Mouse (Mus musculus): Measurements from ENCODE around the gene Lyrm1.

The Lyrm1 gene

DNA sequence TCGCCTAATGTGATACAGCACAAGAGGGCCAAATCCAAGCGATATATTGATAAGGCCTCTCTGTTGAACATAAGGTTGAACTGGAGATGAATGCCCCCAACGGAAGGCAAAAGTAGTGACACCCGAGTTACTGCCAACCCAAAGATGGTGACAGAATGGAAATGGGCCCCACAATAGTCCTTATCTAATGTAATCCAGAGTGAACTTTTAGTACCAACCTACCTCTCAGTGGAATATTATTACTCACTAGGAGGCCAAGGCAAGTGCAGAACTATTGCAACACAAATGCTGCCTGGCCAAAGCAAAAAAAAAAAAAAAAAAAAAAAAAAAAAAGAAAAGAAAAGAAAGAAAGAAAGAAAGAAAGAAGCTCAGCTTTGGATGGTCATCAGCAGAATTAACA lies 2.9 kb upstream of the Lyrm1 start:
- no peak for DNase-seq

DNA sequence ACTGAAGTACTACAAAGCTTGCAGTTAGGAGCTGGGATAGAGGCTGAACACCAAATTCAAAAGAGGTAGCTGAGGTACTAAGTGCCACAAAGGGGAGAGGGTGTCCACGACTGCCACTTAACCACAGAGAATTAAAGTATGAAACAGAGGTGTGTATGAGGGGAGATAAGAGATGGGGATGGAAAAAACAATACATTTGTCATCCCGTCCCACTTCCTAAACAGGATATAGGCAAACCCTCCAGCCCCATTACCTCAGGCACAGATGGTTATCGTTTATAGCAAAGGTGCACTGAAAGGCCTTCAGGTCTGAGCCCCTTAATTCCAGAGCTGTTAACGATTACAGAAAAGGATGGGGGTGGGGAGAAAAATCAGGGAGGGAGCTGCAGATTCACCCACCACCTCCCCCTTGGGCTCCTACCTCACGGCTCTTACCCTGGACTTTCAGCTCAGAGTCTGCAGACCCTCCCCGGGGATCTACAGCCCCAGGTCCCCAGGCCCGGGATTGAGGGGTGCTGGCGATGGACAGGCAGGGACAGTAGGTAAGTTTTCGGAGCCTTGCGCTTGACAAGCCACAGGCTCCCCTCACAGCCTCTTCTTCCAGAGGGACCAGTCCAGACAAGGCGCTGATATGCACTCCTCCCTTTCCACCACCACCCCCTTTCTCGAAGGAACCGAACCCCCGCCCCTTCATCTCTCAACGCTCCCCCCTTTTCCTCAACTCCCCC lies 680 bp upstream of the Lyrm1 start:
- DNase-seq, result peak; percentile 68

DNA sequence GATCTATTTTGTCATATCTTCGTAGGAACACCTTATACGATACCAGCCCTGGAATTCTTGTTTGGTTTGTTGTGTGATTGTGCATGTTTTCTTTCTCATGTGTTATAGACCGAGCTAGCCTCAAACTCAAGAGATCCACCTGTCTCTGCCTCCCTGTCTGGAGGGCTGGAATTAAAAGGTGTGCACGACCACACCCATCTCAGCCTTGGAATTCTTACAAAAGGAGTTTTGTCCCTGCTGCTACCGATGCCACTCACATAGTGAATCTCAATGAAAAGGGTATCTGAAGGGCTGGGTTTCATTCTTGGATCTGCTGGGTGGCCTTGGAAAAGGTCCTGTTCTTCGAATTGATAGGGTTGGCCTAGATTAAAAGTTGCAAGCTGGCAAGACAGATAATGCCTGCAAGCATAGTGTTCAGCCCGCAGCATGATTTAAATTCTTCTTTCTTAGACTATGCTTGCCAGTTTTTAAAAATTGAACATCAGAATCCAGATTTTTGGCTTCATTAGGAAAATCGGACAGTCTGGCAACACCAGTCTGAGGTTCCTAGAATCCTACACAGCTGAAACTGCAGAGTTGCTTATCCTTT lies 2.0 kb downstream of the Lyrm1 start:
- DNase-seq, result no peak

DNA sequence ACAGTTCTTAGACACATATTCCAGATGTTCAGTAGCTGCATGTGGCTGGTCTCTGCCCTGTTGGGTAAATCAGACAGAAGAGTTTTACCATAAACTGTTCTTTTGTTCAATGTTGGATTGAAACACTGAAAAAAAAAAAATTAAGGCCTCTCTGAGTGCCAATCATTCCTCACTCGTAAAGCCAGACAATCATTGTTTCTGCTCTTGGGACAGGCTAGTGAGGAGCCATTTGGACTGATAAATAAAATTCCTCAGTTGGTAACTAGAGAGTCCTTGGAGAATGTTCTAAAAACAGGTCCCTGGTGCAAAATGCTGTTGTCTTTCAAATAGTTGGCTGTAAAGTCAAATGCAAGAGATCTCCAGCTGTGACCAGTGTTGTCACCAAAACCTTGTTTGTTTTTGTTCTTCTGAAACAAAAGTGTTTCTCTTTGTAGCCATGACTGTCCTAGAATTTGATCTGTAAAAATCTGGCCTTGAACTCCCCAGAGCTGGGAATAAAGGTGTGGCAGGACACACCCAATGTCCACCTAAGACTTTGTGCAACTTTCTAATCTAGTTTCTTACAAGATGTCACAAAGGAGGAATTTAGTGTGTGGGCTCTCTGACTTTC lies 2.7 kb downstream of the Lyrm1 start:
- no peak for DNase-seq

DNA sequence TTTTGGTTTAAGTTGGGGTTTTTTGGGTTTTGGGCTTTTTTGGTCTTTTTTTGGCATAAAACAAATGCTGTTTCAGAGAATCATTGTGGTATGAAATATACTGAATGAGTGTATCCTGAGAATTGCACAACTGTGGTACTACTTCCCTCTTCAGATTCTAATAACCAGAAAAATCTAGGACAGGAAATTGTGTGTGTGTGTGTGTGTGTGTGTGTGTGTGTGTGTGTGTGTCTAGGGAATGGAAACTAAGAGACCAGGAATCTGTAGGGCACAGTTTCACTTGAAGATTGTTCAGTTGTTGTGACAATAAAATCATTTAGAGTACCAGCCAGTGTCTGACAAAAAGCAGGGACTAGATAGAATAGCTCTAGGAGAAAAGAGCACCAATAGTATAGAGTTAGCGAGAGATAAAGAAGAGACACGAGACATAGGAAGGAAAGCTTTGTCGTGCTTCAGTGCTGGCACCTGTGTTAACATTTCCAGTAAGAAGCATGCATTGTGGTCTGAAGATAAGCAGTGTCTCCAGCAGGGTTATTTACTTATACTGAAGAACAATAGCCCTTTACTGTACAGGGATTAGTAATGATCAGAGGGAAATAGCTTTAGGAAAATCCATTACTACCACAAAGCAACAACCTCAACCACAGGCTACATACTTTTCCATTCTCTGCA lies 3.9 kb downstream of the Lyrm1 start:
- DNase-seq, result no peak

DNA sequence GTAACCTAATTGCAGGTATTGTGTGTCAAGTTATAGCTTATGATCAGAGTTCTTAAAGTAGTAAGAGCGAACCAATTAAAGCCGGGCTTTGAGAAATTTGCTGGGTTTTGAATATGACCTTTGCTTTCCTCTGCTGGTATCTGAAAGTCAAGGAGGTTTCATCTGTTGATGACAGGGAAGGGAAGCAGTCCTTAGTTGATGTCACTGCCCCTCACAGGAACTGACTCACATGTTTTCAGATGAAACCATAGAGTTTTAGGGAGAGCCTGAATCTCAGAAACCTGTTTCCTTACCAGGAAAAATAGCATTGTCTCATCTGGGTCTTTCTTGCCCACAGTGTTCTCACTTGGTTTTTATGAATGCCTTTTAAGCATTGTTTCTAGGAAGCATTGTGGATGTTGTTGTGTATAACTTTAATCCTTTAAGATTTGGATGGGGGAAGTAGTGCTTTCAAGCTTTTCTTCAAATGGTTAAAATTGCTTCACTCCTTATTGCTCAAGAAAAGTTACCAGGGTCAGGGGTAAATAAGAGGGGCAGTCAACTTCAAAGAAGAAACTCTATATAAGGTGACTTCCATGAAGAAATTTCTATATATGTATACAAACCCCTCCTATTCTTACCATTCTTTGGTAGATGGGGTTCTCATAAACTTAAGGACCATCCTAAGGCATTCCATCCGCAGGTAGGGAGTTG lies 11.0 kb downstream of the Lyrm1 start:
- no peak for DNase-seq

DNA sequence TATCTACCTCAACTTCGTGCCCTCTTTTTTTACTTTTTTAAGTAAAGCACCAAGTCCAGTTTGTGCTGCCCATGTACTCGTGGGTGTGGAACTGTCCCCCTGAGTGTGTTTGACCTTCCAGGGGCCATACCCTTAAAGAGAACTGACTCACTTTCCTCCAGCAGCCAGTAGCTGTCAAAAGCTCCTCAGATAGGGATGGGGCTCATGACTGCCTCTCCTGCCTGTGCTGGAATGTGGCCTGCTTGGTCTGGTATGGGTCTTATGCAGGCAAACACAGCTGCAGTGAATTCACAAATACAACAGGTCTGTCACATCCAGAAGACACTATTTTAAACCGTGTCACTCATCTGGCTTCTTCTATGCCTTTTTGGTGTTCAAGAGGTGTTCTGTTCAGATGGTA lies 16.1 kb downstream of the Lyrm1 start:
- DNase-seq, result no peak

DNA sequence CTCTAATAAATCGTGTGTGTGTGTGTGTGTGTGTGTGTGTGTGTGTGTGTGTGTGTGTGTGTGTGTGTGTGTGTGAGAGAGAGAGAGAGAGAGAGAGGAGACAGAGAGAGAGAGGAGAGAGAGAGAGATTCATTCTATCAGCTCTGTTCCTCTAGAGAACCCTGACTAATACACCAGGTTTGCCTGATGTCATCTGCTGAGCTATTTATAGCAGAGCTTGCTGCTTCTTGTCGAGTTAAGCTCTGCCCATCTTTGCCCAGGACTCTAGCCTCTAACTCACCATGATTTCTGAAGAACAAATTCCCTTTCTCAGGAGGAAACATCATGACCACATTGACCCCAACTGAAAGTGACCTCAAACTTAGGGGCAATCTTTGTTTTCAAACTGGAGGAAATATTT lies 24.8 kb downstream of the Lyrm1 start:
- no peak for DNase-seq

DNA sequence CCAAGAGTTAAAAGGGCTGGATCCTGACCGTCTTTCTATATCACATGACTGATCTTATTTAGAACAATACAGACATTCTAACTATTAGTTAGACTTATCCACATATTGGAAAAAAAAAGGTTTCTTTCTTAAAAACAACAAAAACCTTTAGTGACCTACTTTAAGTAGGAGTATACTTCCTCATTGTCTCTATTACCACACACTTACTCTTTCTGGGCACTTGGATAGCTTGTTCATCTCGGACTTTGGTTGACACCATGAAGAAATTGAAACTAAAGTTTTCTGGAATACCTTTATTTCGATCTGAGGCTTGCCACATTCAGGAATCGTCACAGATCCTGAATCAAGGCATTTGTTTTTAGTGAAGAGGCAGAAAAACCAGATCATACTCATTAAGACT lies 25.4 kb downstream of the Lyrm1 start:
- DNase-seq, result no peak

DNA sequence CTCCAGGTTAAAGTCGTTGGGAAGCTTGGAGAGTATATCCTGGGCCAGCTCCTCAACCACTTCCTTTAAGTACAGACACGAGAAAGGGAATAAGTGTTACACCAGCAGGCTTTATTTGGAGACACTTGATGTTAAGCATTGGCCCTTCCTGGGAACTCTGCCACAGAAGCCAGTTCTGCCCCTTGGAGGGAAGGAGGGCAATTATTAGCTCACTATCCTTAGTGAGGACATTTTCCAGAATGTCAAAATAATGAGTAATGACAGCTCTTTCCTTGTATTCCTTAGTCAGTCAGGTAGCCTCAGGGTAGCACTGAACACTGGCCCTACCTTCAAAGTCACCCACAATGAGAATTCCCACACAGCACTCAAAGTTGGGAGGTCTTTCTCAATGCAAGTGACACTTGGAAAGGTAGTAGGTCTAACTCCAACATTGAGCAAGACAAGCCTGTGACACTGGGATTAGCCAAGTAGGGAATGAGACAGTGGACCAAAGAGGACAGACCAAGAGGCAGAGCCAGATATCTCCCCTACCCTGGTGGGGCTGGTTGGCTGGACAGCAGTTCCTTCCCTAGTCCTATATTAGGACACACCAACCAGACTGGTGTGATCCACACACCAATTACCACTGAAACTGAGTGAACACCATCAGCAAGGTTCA lies 33.3 kb downstream of the Lyrm1 start:
- no peak for DNase-seq

DNA sequence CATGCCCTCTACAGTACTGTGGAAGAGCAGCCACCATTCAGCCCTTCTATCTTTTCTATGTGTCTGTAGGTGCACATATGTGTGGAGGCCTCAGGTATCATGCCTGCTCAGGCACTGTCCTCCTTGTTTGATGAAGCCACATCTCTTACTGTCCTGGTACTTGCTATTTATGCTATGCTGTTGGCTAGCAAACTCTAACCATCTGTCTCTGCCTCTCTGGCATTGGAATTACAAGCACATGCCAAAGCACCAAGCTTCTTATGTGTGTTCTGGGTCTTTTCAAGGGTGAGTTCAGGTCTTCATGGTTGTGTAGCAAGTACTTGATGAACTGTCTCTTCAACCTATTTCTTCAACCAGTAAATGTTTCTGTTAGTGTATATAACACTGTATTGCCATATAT lies 40.7 kb downstream of the Lyrm1 start:
- peak; percentile 6 for DNase-seq

DNA sequence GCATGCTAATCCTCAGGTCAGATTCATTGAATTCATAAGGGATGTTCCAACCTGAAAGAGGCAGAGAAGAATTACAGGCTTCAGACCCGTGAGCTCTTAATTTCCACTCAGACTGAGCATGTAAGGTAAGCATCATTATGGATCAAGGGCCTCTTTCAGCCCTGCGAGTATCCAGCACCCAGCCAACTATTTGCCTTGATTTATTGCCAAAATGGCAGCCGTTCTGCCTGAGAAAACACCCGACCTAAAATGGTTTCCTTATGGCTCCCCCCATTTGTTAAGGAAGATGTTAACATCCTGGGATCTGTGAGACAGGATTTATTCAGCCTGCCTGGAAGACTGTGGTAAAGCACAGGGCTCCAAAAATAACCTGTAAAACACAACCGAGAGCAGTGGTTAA lies 41.4 kb downstream of the Lyrm1 start:
- no peak for DNase-seq

DNA sequence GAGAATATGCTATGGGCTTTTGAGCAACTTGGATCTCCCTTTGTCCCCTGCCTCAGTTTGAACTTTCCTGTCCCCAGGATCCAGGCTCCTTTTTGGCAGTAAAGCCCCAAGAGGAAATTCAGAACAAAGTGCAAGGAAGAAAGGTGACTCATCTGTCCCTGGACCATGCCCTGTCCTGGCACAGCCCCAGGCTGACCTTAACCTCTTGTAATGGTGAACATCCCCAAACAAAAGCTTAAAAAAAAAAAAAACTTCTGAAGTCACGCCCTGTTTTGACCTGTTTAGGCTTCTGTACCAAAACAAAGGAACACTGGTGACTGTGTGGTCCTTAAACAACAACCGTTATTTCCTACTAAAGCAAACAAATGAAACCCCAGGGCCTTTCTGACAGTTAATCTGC lies 45.9 kb downstream of the Lyrm1 start:
- DNase-seq, result no peak

DNA sequence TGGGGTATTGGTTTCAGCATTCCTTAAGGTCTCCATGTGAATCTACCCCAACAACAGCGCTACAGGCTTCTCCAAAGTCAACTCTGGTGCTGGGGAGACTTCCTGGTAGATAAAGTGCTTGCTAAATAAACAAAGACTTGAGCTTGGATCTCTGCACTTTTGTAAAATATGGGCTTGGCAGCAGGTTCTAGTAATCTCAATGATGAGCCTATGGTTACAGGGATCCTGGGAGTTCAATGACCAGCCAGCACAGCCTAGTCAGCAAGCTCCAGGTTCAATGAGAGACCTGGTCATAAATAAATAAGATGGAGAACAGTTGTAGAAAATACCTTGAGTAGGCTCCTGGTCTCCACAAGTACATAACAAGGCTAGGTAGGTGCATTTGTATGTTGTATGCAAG lies 58.4 kb downstream of the Lyrm1 start:
- DNase-seq, result no peak

DNA sequence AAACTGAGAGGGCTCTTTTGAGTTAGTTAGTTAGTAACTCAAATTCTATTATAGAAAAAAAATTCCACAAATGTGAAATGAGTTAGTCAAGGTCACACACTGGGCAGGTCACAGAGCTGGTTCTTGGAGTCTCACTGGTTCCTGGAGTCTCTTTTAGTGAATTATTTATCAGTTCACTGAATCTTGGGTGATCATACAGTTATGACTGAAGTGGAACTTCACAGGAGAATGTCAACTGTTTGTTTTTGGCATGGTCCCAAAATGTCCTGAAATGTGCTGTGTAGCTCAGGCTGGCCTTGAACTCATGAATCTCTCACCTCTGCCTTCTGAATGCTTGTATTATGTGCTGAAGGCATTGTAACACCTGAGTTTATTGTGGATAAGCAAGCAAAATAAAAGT lies 61.8 kb downstream of the Lyrm1 start:
- no peak for DNase-seq

DNA sequence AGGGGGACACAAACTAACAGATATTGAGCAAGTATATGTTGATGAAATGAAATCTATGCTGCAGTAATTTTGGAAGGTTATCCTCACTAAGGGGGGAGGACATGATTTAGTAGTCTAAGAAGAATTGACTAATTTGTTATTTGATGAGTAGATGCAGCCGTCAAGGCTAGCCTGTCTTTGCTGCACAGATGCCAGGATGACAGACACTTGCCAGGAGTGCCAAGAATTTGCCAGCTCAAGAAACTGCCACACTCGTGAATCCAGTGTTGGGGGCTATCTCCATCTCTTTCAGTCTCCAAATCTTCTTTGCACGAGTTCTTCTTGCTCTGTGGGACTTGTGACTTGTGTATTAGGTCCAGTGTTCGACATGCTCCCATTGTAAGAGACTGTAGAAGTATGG lies 63.4 kb downstream of the Lyrm1 start:
- DNase-seq, result no peak

DNA sequence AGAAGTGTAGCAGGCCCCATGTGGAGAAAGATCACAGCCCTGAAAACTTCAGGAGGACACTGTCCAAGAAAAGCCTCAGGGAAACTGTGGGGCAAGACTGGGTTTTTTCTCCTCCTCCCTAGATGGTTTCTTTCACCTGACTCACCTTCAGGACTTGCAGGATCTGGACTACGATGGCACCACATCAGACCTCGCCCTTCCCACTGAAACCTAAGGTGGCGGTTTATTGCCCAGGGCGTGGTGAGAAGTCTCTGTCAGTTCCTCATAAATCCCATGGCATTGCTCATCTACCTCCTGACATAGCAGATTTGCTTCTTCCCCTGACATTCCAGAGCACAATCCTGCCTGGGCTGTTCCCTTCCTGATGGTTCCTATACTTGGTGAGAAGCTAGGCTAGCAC lies 63.8 kb downstream of the Lyrm1 start:
- DNase-seq, result no peak

DNA sequence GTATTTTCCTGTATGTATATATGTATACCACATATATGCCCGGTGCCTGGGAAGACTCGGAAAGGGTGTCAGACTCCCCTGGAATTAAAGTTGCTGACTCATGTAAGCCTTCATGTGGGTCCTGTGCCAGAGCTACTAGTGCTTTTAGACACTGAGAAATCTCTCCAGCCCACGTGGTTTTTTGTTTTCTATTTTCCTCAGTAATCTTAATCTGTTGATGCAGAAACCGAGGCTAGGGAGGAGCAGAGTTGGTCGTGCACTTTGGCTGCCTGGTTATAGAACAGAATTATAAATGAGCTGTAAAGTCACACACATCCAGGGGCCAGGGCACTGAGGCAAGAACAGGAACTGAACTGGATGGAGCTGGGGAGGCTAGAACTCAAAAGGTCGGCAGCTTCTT lies 64.3 kb downstream of the Lyrm1 start:
- DNase-seq, result no peak

DNA sequence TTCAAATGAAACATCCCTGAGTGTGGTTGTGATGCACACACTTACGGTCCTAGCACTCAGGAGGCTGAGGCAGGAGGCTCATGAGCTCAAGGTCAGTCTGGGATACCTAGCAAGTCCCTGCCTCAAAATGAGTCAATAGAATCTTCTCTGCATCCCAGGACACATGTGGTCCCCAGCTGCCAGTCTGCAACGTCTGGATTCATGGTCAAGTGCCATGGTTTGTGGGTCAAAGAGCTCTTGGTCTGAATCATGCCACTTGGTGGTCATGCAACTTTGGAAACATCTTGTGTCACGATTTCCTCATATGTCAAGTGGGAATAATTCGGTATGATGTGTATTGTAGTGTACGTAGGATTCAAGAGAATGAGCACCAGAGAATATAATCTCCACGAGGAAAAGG lies 64.9 kb downstream of the Lyrm1 start:
- no peak for DNase-seq

DNA sequence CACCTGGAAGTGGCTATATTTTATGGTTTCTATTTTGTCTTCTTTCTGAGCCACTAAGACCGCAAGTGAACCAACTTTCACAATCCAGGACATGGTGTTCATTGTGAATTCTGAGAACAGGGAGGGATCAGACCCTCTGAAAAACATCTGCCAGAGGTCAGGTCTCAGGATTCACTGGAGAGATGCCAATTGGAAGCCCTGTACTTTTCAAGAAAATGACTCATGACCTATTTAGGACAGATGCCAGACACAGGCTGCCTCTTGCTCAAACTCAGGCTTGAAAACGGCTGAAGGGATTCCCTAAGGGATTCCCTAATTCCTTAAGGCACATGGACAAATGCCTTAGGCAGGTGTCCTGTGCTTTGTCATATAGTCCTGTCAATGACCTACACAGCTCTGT lies 65.4 kb downstream of the Lyrm1 start:
- no peak for DNase-seq

DNA sequence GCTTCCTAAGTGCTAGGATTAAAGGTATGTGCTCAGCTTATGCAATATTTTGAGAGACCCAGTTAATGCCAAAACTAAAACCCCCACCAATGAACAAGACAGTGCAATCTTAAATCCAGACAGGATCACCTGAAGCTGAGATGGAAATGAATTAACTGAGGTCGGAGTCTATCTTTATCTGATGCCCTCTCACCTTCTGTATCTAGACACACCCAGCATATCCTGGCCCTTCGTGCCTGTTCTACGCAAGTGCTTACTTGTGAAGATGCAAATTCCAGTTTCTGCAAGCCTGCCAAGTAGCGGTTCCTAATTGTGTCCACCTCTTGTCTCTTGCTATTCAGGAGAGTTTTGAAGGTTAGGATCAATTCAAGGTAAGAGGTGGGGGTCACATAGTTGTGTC lies 69.5 kb downstream of the Lyrm1 start:
- no peak for DNase-seq

DNA sequence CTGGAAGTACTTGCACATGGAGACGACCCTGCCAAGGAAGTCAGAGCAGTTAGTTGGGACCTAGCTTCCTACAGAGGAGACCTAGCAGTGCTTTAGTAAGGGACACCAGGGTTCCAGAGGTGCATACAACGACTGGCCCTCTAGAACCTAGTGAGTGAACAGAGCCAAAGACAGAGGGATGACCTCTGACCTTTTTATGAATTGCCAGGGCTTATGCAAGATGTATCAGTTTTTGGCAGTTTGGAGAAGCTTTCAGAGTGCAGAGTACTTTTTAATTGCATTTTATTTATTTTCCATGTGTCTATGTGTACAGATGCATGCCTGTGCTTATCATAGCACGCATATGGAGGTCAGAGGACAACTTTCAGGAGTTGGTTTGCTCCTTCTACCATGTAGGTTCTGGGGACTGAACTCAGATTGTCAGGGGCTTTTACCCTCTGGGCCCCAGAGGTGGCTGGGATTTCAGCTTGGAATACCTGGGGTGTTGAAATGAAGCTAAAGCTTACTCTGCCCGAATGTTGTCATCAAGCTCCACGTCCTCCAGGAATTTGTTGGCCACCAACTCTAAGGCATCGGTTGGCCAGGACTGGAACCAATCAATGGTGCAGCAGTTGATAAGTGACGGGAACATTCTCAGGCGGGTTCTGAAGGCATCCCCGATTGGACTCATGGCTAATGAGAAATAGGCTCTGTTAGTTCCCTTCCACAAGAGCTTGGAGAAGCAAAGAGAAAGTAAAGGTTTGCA lies 70.2 kb downstream of the Lyrm1 start:
- no peak for DNase-seq

Measured in cerebellum, adult 9-10 months (tissue).